In genomic region chr17:70856871-70857415, GRCm38 (mm10) we compare ENCODE assay signal across 14 mouse cellular contexts. TPM values are rescaled to one million over a fixed set of nuclear protein-coding genes. Genes with fewer than 3 reads are reported as not detected.
A peak's percentile ranks its signal among the peaks of the same experiment; 100 is the strongest.
DNase-seq lines count a peak whose midpoint lies in the region; ATAC-seq and TF ChIP-seq lines count a peak whose summit lies in the region.
"Had no signal": no experiment of that assay in that cellular context is flagged by ENCODE, and none has a peak within 500 bp of the region (broad histone marks: within the 10 kb centered on the region; RNA-seq: fewer than 3 reads in every experiment).

No protein-coding gene starts in this region.

- H3K4me1 ChIP-seq in hindbrain, postnatal 0 days (ENCODE audit: insufficient read depth, low read length) = no peaks in the 10 kb centered on the region
- no peaks in the 10 kb centered on the region; the same call in 1 of the 2 replicates for H3K4me1 ChIP-seq in hindbrain, embryonic 11.5 days (replicated peaks; ENCODE audit: control insufficient read depth, insufficient read depth, low read length)
- H3K4me1 ChIP-seq in kidney, adult 2 months (ENCODE audit: control insufficient read depth, insufficient read depth, low read length) = peaks cover 7% of the 10 kb centered on the region; the same call in 1 of the 2 replicates

- H3K27ac ChIP-seq in hindbrain, postnatal 0 days = no peak overlapping the region
- no peak overlapping the region for H3K27ac ChIP-seq in hindbrain, embryonic 11.5 days (ENCODE audit: low read depth, low read length)
- no peak overlapping the region for H3K27ac ChIP-seq in kidney, adult 2 months (ENCODE audit: insufficient read depth, low read depth, low read length)
- H3K27ac ChIP-seq: embryonic facial prominence, embryonic 10.5 days; left cerebral cortex, adult 2 months; liver, embryonic 15.5 days; midbrain, embryonic 12.5 days had no signal

- H3K4me2 ChIP-seq in hindbrain, postnatal 0 days (ENCODE audit: low read depth, low read length) = no peak overlapping the region
- H3K4me2 ChIP-seq in hindbrain, embryonic 11.5 days (replicated peaks; ENCODE audit: low read depth, low read length) = no peak overlapping the region
- H3K4me2 ChIP-seq: liver, embryonic 15.5 days; midbrain, embryonic 12.5 days had no signal

- no peaks in the 10 kb centered on the region for H3K36me3 ChIP-seq in hindbrain, postnatal 0 days (ENCODE audit: insufficient read depth, low read length)
- no peaks in the 10 kb centered on the region for H3K36me3 ChIP-seq in hindbrain, embryonic 11.5 days (ENCODE audit: control insufficient read depth, insufficient read depth, low read length)
- no peaks in the 10 kb centered on the region for H3K36me3 ChIP-seq in kidney, adult 2 months (ENCODE audit: control insufficient read depth, insufficient read depth, low read length)
- H3K36me3 ChIP-seq: liver, embryonic 15.5 days; midbrain, embryonic 12.5 days had no signal

- H3K9me3 ChIP-seq in hindbrain, postnatal 0 days (ENCODE audit: low read length) = no peaks in the 10 kb centered on the region
- no peaks in the 10 kb centered on the region for H3K9me3 ChIP-seq in hindbrain, embryonic 11.5 days (ENCODE audit: control insufficient read depth, low read length)
- H3K9me3 ChIP-seq: embryonic facial prominence, embryonic 10.5 days; liver, embryonic 15.5 days; midbrain, embryonic 12.5 days had no signal

- no peak overlapping the region for H3K4me3 ChIP-seq in hindbrain, postnatal 0 days (ENCODE audit: low read length)
- no peak overlapping the region for H3K4me3 ChIP-seq in hindbrain, embryonic 11.5 days (ENCODE audit: low read depth, low read length)
- peak overlapping the region; percentile 13; the same call in 1 of the 2 replicates for H3K4me3 ChIP-seq in kidney, adult 2 months (ENCODE audit: insufficient read depth, low read depth, low read length)
- H3K4me3 ChIP-seq: embryonic facial prominence, embryonic 10.5 days; left cerebral cortex, adult 2 months; liver, embryonic 15.5 days; midbrain, embryonic 12.5 days had no signal

- no peak for TF ChIP-seq CTCF in hindbrain, postnatal 0 days (IDR thresholded peaks at IDR 0.05; ENCODE audit: low read depth)
- TF ChIP-seq CTCF in kidney, adult 2 months (conservative IDR thresholded peaks at IDR 0.05; ENCODE audit: insufficient read depth, insufficient read length, low read depth, low read length) = 0 out of 2 replicates have a peak, but pooled peaks have one; percentile 4

- no peak for ATAC-seq in hindbrain, postnatal 0 days
- no peak for ATAC-seq in hindbrain, embryonic 11.5 days (ENCODE audit: low FRiP score)
- ATAC-seq: activated CD4-positive, CD25-positive, alpha-beta regulatory T cell, adult 4 months had no signal

- TF ChIP-seq POLR2A in kidney, adult 2 months (IDR thresholded peaks at IDR 0.05; ENCODE audit: low read depth, low read length) = no peak

- no peak overlapping the region for H3K9ac ChIP-seq in hindbrain, postnatal 0 days (replicated peaks; ENCODE audit: low read length)
- H3K9ac ChIP-seq in hindbrain, embryonic 11.5 days (ENCODE audit: low read depth, low read length) = no peak overlapping the region
- H3K9ac ChIP-seq: liver, embryonic 15.5 days; midbrain, embryonic 12.5 days had no signal

- no peaks in the 10 kb centered on the region for H3K27me3 ChIP-seq in hindbrain, postnatal 0 days (ENCODE audit: insufficient read depth, low read length)
- H3K27me3 ChIP-seq in hindbrain, embryonic 11.5 days (ENCODE audit: control insufficient read depth, insufficient read depth, low read length) = no peaks in the 10 kb centered on the region
- H3K27me3 ChIP-seq in kidney, adult 2 months (replicated peaks; ENCODE audit: control insufficient read depth, insufficient read depth, low read length) = no peaks in the 10 kb centered on the region

- DNase-seq in hindbrain, postnatal 0 days (ENCODE audit: low spot score) = peak; percentile 67
- no peak for DNase-seq in hindbrain, embryonic 11.5 days (ENCODE audit: low spot score)
- DNase-seq in retina, postnatal 1 day = peak; percentile 53
- DNase-seq in retina, embryonic 14.5 days (ENCODE audit: low spot score) = no peak
- peak; percentile 55 for DNase-seq in kidney, adult 2 months
- DNase-seq in yolk sac, embryonic 10.5 days (ENCODE audit: low spot score) = peak; percentile 22
- no peak for DNase-seq in layer of hippocampus, adult 8-10 months (ENCODE audit: low spot score in 2 of 2)
- DNase-seq: gastrocnemius, postnatal 36 days; thymus, postnatal 25 days had no signal

- 35% methylated on average over 12 of the region's 12 CpGs for WGBS in hindbrain, postnatal 0 days
- WGBS in hindbrain, embryonic 11.5 days = 69% methylated on average over 12 of the region's 12 CpGs
- WGBS in kidney, adult 2 months = 32% methylated on average over 12 of the region's 12 CpGs

RNA-seq across cellular contexts. Expression of gene Tgif1, which starts 3.6 kb away (rescaled TPM):
- 12.5 and 12.6 TPM in 2 replicates for total RNA-seq in hindbrain, postnatal 0 days (2014; rRNA removed)
- 8.4 and 9.4 TPM in 2 replicates for polyA plus RNA-seq in hindbrain, postnatal 0 days (2015; fragmentation: Nextera tagmentation; extraction: Ambion mirVana)
- polyA plus RNA-seq in hindbrain, embryonic 11.5 days (2014; fragmentation: Nextera tagmentation; extraction: Ambion mirVana) = 61.6 and 66.0 TPM in 2 replicates
- polyA plus RNA-seq in kidney, adult 2 months (2012; rRNA removed) = 20.1 and 20.7 TPM in 2 replicates
- 1 to 10 TPM; 1.8 to 9.1 (median 5.3) TPM for total RNA-seq in layer of hippocampus, adult 8-10 months (2022)

Comparison
In these comparisons a context has a peak if more than half of its experiments do, and no peak if none do; other contexts are left out.
1. DNase-seq: peak in hindbrain, postnatal 0 days (single experiment), retina, postnatal 1 day (single experiment), kidney, adult 2 months (single experiment) and yolk sac, embryonic 10.5 days (single experiment); none in hindbrain, embryonic 11.5 days (single experiment), retina, embryonic 14.5 days (single experiment) and layer of hippocampus, adult 8-10 months (0 of 2).